Mouse (Mus musculus): ENCODE measurements around the gene Mgat4e.

The Mgat4e gene

GRCm38 (mm10) chr1:134549632-134550132, at the start of gene Mgat4e:
Gene Mgat4e (minus strand): TSS chr1:134549682.
- no peak for DNase-seq (ENCODE audit: low read depth, low spot score)

GRCm38 (mm10) chr1:134597339-134598054, 48.0 kb upstream of the Mgat4e start:
- no peak for DNase-seq (ENCODE audit: low read depth, low spot score)

- peak; percentile 12 for DNase-seq (ENCODE audit: low read depth, low spot score)
Measured at GRCm38 (mm10) chr1:134591773-134592172, 42.3 kb upstream of the Mgat4e start.

- no peak for DNase-seq (ENCODE audit: low read depth, low spot score)
Measured at GRCm38 (mm10) chr1:134589676-134590075, 40.2 kb upstream of the Mgat4e start.

GRCm38 (mm10) chr1:134583560-134583959, 34.1 kb upstream of the Mgat4e start:
- no peak for DNase-seq (ENCODE audit: low read depth, low spot score)

- no peak for DNase-seq (ENCODE audit: low read depth, low spot score)
Measured at GRCm38 (mm10) chr1:134580796-134581195, 31.3 kb upstream of the Mgat4e start.

- DNase-seq (ENCODE audit: low read depth, low spot score), result no peak
Measured at GRCm38 (mm10) chr1:134577384-134578120, 28.1 kb upstream of the Mgat4e start.

- DNase-seq (ENCODE audit: low read depth, low spot score), result no peak
Measured at GRCm38 (mm10) chr1:134573932-134574315, 24.4 kb upstream of the Mgat4e start.

GRCm38 (mm10) chr1:134573300-134573931, 23.9 kb upstream of the Mgat4e start:
- no peak for DNase-seq (ENCODE audit: low read depth, low spot score)

- no peak for DNase-seq (ENCODE audit: low read depth, low spot score)
Measured at GRCm38 (mm10) chr1:134570631-134571030, 21.1 kb upstream of the Mgat4e start.

- no peak for DNase-seq (ENCODE audit: low read depth, low spot score)
Measured at GRCm38 (mm10) chr1:134570171-134570570, 20.7 kb upstream of the Mgat4e start.

GRCm38 (mm10) chr1:134567511-134567910, 18.0 kb upstream of the Mgat4e start:
- DNase-seq (ENCODE audit: low read depth, low spot score), result no peak

- no peak for DNase-seq (ENCODE audit: low read depth, low spot score)
Measured at GRCm38 (mm10) chr1:134563726-134564125, 14.2 kb upstream of the Mgat4e start.

- DNase-seq (ENCODE audit: low read depth, low spot score), result no peak
Measured at GRCm38 (mm10) chr1:134562457-134562856, 13.0 kb upstream of the Mgat4e start.

GRCm38 (mm10) chr1:134561770-134562143, 12.3 kb upstream of the Mgat4e start:
- DNase-seq (ENCODE audit: low read depth, low spot score), result no peak

GRCm38 (mm10) chr1:134560801-134561769, 11.6 kb upstream of the Mgat4e start:
- peak; percentile 60 for DNase-seq (ENCODE audit: low read depth, low spot score)

- peak; percentile 63 for DNase-seq (ENCODE audit: low read depth, low spot score)
Measured at GRCm38 (mm10) chr1:134560396-134560795, 10.9 kb upstream of the Mgat4e start.

GRCm38 (mm10) chr1:134559976-134560375, 10.5 kb upstream of the Mgat4e start, which contains the start of gene Kdm5b:
Gene Kdm5b (plus strand): TSS chr1:134560171.
- DNase-seq (ENCODE audit: low read depth, low spot score), result peak; percentile 89

- DNase-seq (ENCODE audit: low read depth, low spot score), result no peak
Measured at GRCm38 (mm10) chr1:134559226-134559625, 9.7 kb upstream of the Mgat4e start.

GRCm38 (mm10) chr1:134558511-134558910, 9.0 kb upstream of the Mgat4e start:
- no peak for DNase-seq (ENCODE audit: low read depth, low spot score)

- DNase-seq (ENCODE audit: low read depth, low spot score), result peak; percentile 94
Measured at GRCm38 (mm10) chr1:134556671-134557218, 7.3 kb upstream of the Mgat4e start.

All from CD4-positive helper T cell, adult 2 months (primary cell).